Mouse (Mus musculus): ENCODE results near the gene Mxd4.

- TF ChIP-seq POLR2A (IDR thresholded peaks at IDR 0.05; ENCODE audit: borderline replicate concordance, extremely low read depth, insufficient read depth, insufficient read length, poor library complexity, severe bottlenecking), result no peak
- no peak for TF ChIP-seq CTCF (IDR thresholded peaks at IDR 0.05; ENCODE audit: borderline replicate concordance, extremely low read depth, insufficient read depth, insufficient read length)
Measured at GRCm38 (mm10) chr5:34132731-34133130, 54.8 kb downstream of the Mxd4 start.

All from brain, embryonic 14.5 days (tissue).